Mouse (Mus musculus) right cerebral cortex, adult 18-20 months (tissue): Measurements from ENCODE around the gene Olfr1269.
A peak's percentile ranks its signal among the peaks of the same experiment; 100 is the strongest.

Experiments
- DNase-seq: peaks from one replicate; pipeline ENCODE4 v3.0.0; 2022; ENCODE audit warnings: mixed read lengths

The Olfr1269 gene

DNA sequence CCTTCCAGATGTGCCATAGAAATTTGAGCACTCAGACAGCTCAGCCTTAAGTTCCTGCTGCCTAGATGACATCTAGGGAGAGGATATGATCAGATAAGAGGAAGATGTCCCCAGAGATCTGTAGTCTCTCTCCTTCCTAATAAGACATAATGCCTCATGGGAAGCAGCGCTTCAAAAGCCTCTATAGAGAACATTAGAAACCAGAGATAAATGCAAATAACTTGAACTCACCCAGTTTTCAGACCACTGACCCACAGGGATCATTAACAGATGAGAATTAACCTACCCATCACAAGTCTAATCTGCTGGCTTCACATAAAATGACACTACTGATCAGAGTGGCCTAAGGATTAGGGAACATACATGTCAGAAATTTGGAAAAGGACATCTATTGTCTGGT is at the start of gene Olfr1269:
Gene Olfr1269, minus strand, starts transcription at position 101 of the 400 bp plus-strand sequence.
- no peak for DNase-seq

DNA sequence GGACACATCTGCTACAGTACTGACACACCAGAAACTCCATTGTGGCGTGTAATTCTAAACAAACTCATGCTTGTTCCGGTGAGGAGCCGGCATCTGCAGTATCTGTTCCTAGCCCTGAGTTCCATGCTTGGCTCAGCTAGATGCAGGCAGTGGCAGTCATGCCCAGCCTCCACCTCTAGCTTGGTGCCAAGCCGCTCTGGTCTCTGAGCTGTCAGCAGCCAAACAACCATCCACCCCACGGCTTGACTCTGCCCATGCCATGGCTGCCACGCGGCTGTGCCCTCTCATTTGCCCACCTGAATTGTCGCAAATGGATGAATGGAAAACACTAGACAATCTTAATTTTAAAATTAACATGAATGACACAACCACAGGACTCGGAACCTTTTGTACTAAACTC is 32.7 kb upstream of the Olfr1269 start:
- no peak for DNase-seq

GRCm38 (mm10) chr2:90152991-90153390 is 31.8 kb upstream of the Olfr1269 start, which contains the start of gene Olfr1270:
TSS of gene Olfr1270 (minus strand) at chr2:90153091.
- DNase-seq = no peak

GRCm38 (mm10) chr2:90142196-90142595 is 21.0 kb upstream of the Olfr1269 start, which contains the start of gene Olfr32:
TSS of gene Olfr32 (minus strand) at chr2:90142296.
- no peak for DNase-seq

DNA sequence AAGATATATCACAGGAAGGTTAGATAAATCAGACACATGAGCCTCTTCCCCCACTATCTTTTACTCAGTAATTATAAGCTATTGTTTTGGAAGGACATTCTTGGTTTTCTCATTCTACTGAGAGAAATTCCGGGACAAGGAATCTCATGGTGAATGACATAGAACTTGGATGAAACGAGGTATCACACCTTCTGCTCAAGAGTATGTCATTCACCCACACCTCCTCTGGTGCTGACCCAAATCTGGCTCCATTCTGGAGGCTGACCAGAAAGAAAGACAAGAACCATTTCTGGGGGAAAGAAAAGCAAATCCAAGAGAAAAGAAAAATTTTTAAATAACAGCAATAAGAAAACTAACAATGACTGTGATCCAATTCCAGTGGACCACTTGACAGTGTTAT is 51.1 kb downstream of the Olfr1269 start:
- peak; percentile 3 for DNase-seq
